Mouse (Mus musculus) lung, embryonic 15.5 days (tissue): ENCODE measurements at regions not wholly inside any gene's neighbourhood (a gene's known extent, or its start where the extent isn't known, plus 50 kb on each side); places are given as distances from the start of the nearest gene placed in this dataset.
A peak's percentile ranks its signal among the peaks of the same experiment; 100 is the strongest.

ENCODE experiments used
- ATAC-seq: fragments of 200-750 bp; cut with Nextera tagmentation; 2 replicates; pipeline ENCODE4 v1.8.0; 2017; ENCODE audit warnings: moderate number of reproducible peaks, borderline replicate concordance; ENCODE audit not compliant: low FRiP score, low TSS enrichment; ENCODE audit errors: extremely low read depth
- H3K27ac ChIP-seq: fragments of 300-500 bp; sonication (generic); 2 replicates; pipeline ENCODE4 v1.5.1; 2015; ENCODE audit warnings: moderate library complexity, mild to moderate bottlenecking, inconsistent platforms
- H3K27me3 ChIP-seq: fragments of 300-500 bp; sonication (generic); 2 replicates; pipeline ENCODE4 v1.6.1; 2015; ENCODE audit warnings: inconsistent platforms
- H3K36me3 ChIP-seq: fragments of 300-500 bp; sonication (generic); 2 replicates; pipeline ENCODE4 v1.6.1; 2015; ENCODE audit warnings: inconsistent platforms
- H3K4me1 ChIP-seq: fragments of 300-500 bp; sonication (generic); 2 replicates; pipeline ENCODE4 v1.6.1; 2015; ENCODE audit warnings: inconsistent platforms
- H3K4me2 ChIP-seq: fragments of 300-500 bp; sonication (generic); 2 replicates; pipeline ENCODE4 v1.6.1; 2015; ENCODE audit warnings: inconsistent platforms, mild to moderate bottlenecking, moderate library complexity
- H3K4me3 ChIP-seq: fragments of 300-500 bp; sonication (generic); 2 replicates; pipeline ENCODE4 v1.5.1; 2015; ENCODE audit warnings: mild to moderate bottlenecking, inconsistent platforms
- H3K9ac ChIP-seq: fragments of 300-500 bp; sonication (generic); 2 replicates; pipeline ENCODE4 v1.6.1; 2015; ENCODE audit warnings: inconsistent platforms
- H3K9me3 ChIP-seq: fragments of 300-500 bp; sonication (generic); 2 replicates; pipeline ENCODE4 v1.6.1; 2016; ENCODE audit warnings: inconsistent platforms
- WGBS: fragments of 180-500 bp; shearing (Covaris S2); methylation state at CpG from one replicate; pipeline ENCODE4 v1.1.7; 2015; 5-methylcytosine and 5-hydroxymethylcytosine counted together

- H3K4me3 ChIP-seq: no peak overlapping the region
- ATAC-seq: no peak
- no peak overlapping the region for H3K27ac ChIP-seq
- H3K4me1 ChIP-seq: no peaks in the 10 kb centered on the region
- whole genome bisulfite sequencing: 73% methylated on average over 6 of the region's 6 CpGs
- no peaks in the 10 kb centered on the region for H3K36me3 ChIP-seq
- no peak overlapping the region for H3K4me2 ChIP-seq
- H3K9ac ChIP-seq: no peak overlapping the region
- H3K27me3 ChIP-seq: no peaks in the 10 kb centered on the region
- H3K9me3 ChIP-seq: no peaks in the 10 kb centered on the region
Measured at GRCm38 (mm10) chr13:79182630-79183412, 983.3 kb upstream of the Nr2f1 start.

DNA sequence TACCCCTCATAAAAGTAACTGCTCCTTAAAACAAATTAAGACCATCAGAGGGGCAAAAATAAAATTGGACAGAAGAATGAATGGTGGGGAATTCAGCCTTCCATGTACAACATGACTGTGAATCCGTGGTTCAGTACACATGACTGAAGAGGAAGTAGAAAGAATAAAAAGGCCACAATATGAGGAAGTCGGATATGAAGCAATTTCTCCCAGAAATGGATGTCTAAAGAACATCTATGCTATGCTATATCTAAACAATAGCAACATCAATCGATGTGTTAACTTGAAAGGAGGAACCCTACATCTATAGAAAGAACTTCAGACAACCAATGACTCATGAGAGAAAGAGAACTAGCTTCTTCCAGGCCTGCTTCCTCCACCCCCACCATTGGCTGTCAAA is 959.2 kb upstream of the Nr2f1 start:
- Histone ChIP-seq H3K4me3 (no peak overlapping the region), H3K9me3 (no peaks in the 10 kb centered on the region), H3K36me3 (no peaks in the 10 kb centered on the region), H3K4me1 (no peaks in the 10 kb centered on the region), H3K9ac (no peak overlapping the region), H3K27ac (no peak overlapping the region), H3K27me3 (no peaks in the 10 kb centered on the region), H3K4me2 (no peak overlapping the region)
- WGBS: 62% methylated on average over 3 of the region's 3 CpGs
- ATAC-seq: no peak

DNA sequence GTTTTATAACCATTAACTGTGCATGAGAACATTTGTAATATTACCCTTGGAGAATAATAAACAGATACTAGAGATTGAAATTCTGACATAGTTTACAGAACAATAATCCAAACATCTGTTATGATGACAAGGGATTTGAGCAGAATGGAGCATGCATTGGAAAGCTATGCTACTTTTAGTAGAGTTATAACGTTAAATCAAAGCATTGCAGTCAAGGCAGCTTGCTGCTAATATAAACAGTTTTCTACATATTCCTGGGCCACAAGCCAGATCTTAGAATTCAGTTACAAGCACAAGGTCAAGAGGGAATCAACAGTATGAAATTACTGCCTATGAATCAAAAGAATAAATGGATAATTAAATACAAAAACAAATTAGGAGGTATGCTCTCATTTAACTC is 943.3 kb upstream of the Nr2f1 start:
- Histone ChIP-seq H3K4me3 (no peak overlapping the region), H3K27me3 (no peaks in the 10 kb centered on the region), H3K9ac (no peak overlapping the region), H3K4me1 (0 out of 2 replicates have a peak, but pooled peaks cover 2% of the 10 kb centered on the region), H3K27ac (no peak overlapping the region), H3K4me2 (no peak overlapping the region), H3K36me3 (no peaks in the 10 kb centered on the region), H3K9me3 (no peaks in the 10 kb centered on the region)
- peak; percentile 62; the same call in 1 of the 2 replicates for ATAC-seq
- 35% methylated on average over 1 of the region's 1 CpGs for WGBS

- 0 out of 2 replicates have a peak, but pooled peaks cover 2% of the 10 kb centered on the region for H3K4me1 ChIP-seq
- no peak overlapping the region for H3K4me2 ChIP-seq
- 4% methylated on average over 5 of the region's 5 CpGs for WGBS
- H3K4me3 ChIP-seq: no peak overlapping the region
- no peaks in the 10 kb centered on the region for H3K9me3 ChIP-seq
- H3K27ac ChIP-seq: no peak overlapping the region
- no peaks in the 10 kb centered on the region for H3K27me3 ChIP-seq
- no peaks in the 10 kb centered on the region for H3K36me3 ChIP-seq
- H3K9ac ChIP-seq: no peak overlapping the region
- ATAC-seq: peak; percentile 64; the same call in 1 of the 2 replicates
Measured at GRCm38 (mm10) chr13:79141362-79141966, 941.9 kb upstream of the Nr2f1 start.

- no peaks in the 10 kb centered on the region for H3K27me3 ChIP-seq
- H3K9ac ChIP-seq: no peak overlapping the region
- peak; percentile 79; the same call in 1 of the 2 replicates for ATAC-seq
- H3K36me3 ChIP-seq: no peaks in the 10 kb centered on the region
- H3K4me1 ChIP-seq: 0 out of 2 replicates have a peak, but pooled peaks cover 2% of the 10 kb centered on the region
- no peak overlapping the region for H3K27ac ChIP-seq
- no peak overlapping the region for H3K4me3 ChIP-seq
- no peaks in the 10 kb centered on the region for H3K9me3 ChIP-seq
- H3K4me2 ChIP-seq: no peak overlapping the region
- 47% methylated on average over 2 of the region's 2 CpGs for WGBS
Measured at GRCm38 (mm10) chr13:79138747-79139146, 939.2 kb upstream of the Nr2f1 start.

DNA sequence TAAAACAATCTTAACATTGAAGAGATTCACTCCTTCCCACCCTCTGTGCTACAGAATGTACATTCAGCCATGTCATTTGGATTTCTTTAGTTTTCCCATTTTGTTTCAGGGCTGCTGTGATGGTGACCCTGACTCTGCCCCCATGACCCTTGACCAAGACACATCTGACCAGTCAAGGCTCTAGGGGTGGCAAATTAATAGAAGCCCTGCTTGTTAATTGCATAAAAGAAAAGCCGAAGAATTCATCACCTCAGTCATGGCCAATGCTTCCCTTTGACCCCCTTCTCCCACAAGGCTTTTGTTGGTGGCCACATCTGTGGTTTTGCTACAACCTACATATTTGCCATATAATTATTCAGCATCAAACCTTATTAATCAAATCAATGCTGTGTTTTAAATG is 937.2 kb upstream of the Nr2f1 start:
- 87% methylated on average over 1 of the region's 1 CpGs for WGBS
- no peaks in the 10 kb centered on the region for H3K9me3 ChIP-seq
- ATAC-seq: no peak

More for the DNA sequence above, 937.2 kb upstream of the Nr2f1 start:
- H3K4me1 ChIP-seq: 0 out of 2 replicates have a peak, but pooled peaks cover 2% of the 10 kb centered on the region
- no peak overlapping the region for H3K27ac ChIP-seq
- no peak overlapping the region for H3K9ac ChIP-seq
- no peak overlapping the region for H3K4me3 ChIP-seq
- H3K27me3 ChIP-seq: no peaks in the 10 kb centered on the region
- H3K36me3 ChIP-seq: no peaks in the 10 kb centered on the region
- H3K4me2 ChIP-seq: no peak overlapping the region
